Mouse (Mus musculus): Measurements from ENCODE around the gene Atxn2. TPM values are rescaled to one million over a fixed set of nuclear protein-coding genes. Genes with fewer than 3 reads are reported as not detected.
A peak's percentile ranks its signal among the peaks of the same experiment; 100 is the strongest.

Gene Atxn2
- total and polyA plus RNA-seq, 3 experiments: 7.7 to 58.4 (median 8.3) TPM

GRCm38 (mm10) chr5:121815067-121815466 is 103.9 kb downstream of the Atxn2 start:
- Histone ChIP-seq H3K27me3 (replicated peaks) (no peaks in the 10 kb centered on the region), H3K4me3 (replicated peaks in 1 of 3; ENCODE audit: low read depth in 2 of 3, low read length in 2 of 3, poor library complexity in 1 of 3) (no peak overlapping the region), H3K36me3 (replicated peaks in 1 of 2; ENCODE audit: control insufficient read depth in 1 of 2, insufficient read depth in 1 of 2, low read length in 1 of 2) (peaks cover 88 to 98% of the 10 kb centered on the region in 2 experiments), H3K4me2 (ENCODE audit: insufficient read depth, low read depth, poor library complexity, severe bottlenecking) (no peak overlapping the region), H3K9me3 (replicated peaks; ENCODE audit: low read length) (no peaks in the 10 kb centered on the region), H3K79me2 (replicated peaks; ENCODE audit: control insufficient read depth, extremely low read depth, insufficient read depth, poor library complexity, severe bottlenecking) (0 out of 2 replicates have a peak, but pooled peaks cover 3% of the 10 kb centered on the region), H3K4me1 (ENCODE audit: control insufficient read depth in 1 of 2, insufficient read depth in 2 of 2) (peaks cover 13 to 24% of the 10 kb centered on the region in 2 experiments), H3K27ac (ENCODE audit: insufficient read depth, low read depth) (no peak overlapping the region), H3K9ac (ENCODE audit: insufficient read depth, low read depth) (no peak overlapping the region)
- TF ChIP-seq E2F4 (IDR thresholded peaks at IDR 0.05; ENCODE audit: insufficient replicate concordance, low read depth, low read length): no peak
- TF ChIP-seq TCF12 (IDR thresholded peaks at IDR 0.05; ENCODE audit: low read depth, low read length): no peak
- TF ChIP-seq RCOR1 (conservative IDR thresholded peaks at IDR 0.05; ENCODE audit: low read depth, low read length): no peak
- TF ChIP-seq POLR2AphosphoS2 (IDR thresholded peaks at IDR 0.05; ENCODE audit: low read depth, low read length): peak; percentile 89
- no peak for TF ChIP-seq JUND (conservative IDR thresholded peaks at IDR 0.05; ENCODE audit: low read depth, low read length)
- TF ChIP-seq IRF4 (IDR thresholded peaks at IDR 0.05; ENCODE audit: low read depth, low read length): 0 out of 2 replicates have a peak, but pooled peaks have one; percentile 5
- TF ChIP-seq RAD21 (IDR thresholded peaks at IDR 0.05; ENCODE audit: low read depth, low read length): peak; percentile 82
- peak; percentile 61; the same call in 1 of the 2 replicates for TF ChIP-seq ZC3H11A (IDR thresholded peaks at IDR 0.05; ENCODE audit: low read depth, low read length)
- 0 out of 2 replicates have a peak, but pooled peaks have one; percentile 30 for TF ChIP-seq ZMIZ1 (IDR thresholded peaks at IDR 0.05; ENCODE audit: low read depth, low read length)
- peak; percentile 47 to 91 for TF ChIP-seq CTCF (conservative IDR thresholded peaks at IDR 0.05 in 1 of 2, IDR thresholded peaks at IDR 0.05 in 1 of 2; ENCODE audit: low read depth in 2 of 2, low read length in 2 of 2)
- no peak for TF ChIP-seq USF2 (conservative IDR thresholded peaks at IDR 0.05; ENCODE audit: low read depth, low read length)
- no peak for TF ChIP-seq MAZ (IDR thresholded peaks at IDR 0.05; ENCODE audit: low read depth, low read length)
- TF ChIP-seq SMC3 (IDR thresholded peaks at IDR 0.05; ENCODE audit: low read depth, low read length): peak; percentile 94
- in situ Hi-C loops (cut with MboI; ENCODE audit: low pct_ligation_motif_present, low pct_unique_long_range_greater_than_20kb, low sequenced_read_pairs): no loop called here
- DNase-seq (ENCODE audit: extremely low read depth): peak; percentile 64
- dilution Hi-C loops (cut with MboI; ENCODE audit: extremely low pct_ligation_motif_present, extremely low pct_unique_long_range_greater_than_20kb, low sequenced_read_pairs): no loop called here

- H3K79me2 ChIP-seq (replicated peaks; ENCODE audit: control insufficient read depth, extremely low read depth, insufficient read depth, poor library complexity, severe bottlenecking): peaks cover 9% of the 10 kb centered on the region
- H3K27me3 ChIP-seq (replicated peaks): no peaks in the 10 kb centered on the region
- H3K4me1 ChIP-seq (ENCODE audit: control insufficient read depth in 1 of 2, insufficient read depth in 2 of 2): peaks cover 13 to 31% of the 10 kb centered on the region in 2 experiments
- peak overlapping the region; percentile 7; the same call in 1 of the 2 replicates for H3K27ac ChIP-seq (ENCODE audit: insufficient read depth, low read depth)
- TF ChIP-seq ETS1 (conservative IDR thresholded peaks at IDR 0.05; ENCODE audit: low read depth, low read length) (no peak), NELFE (IDR thresholded peaks at IDR 0.05; ENCODE audit: low read depth, low read length) (no peak), CHD1 (IDR thresholded peaks at IDR 0.05; ENCODE audit: low read depth, low read length) (no peak), ZC3H11A (IDR thresholded peaks at IDR 0.05; ENCODE audit: low read depth, low read length) (no peak), ZMIZ1 (IDR thresholded peaks at IDR 0.05; ENCODE audit: low read depth, low read length) (no peak), JUND (conservative IDR thresholded peaks at IDR 0.05; ENCODE audit: low read depth, low read length) (no peak), EP300 (IDR thresholded peaks at IDR 0.05; ENCODE audit: low read length) (no peak), CTCF (conservative IDR thresholded peaks at IDR 0.05 in 1 of 2, IDR thresholded peaks at IDR 0.05 in 1 of 2; ENCODE audit: low read depth in 2 of 2, low read length in 2 of 2) (no peak), USF2 (conservative IDR thresholded peaks at IDR 0.05; ENCODE audit: low read depth, low read length) (no peak), SIN3A (IDR thresholded peaks at IDR 0.05; ENCODE audit: low read length) (no peak), JUN (IDR thresholded peaks at IDR 0.05; ENCODE audit: insufficient read depth, low read depth, low read length) (no peak), MAZ (IDR thresholded peaks at IDR 0.05; ENCODE audit: low read depth, low read length) (no peak), PAX5 (IDR thresholded peaks at IDR 0.05; ENCODE audit: low read length) (no peak), ZNF384 (IDR thresholded peaks at IDR 0.05; ENCODE audit: low read depth, low read length) (no peak), GABPA (IDR thresholded peaks at IDR 0.05; ENCODE audit: insufficient replicate concordance, low read depth, low read length) (no peak), UBTF (IDR thresholded peaks at IDR 0.05; ENCODE audit: low read depth, low read length) (no peak), POLR2A (IDR thresholded peaks at IDR 0.05; ENCODE audit: low read depth, low read length) (no peak), HCFC1 (IDR thresholded peaks at IDR 0.05; ENCODE audit: low read depth, low read length) (no peak), RCOR1 (conservative IDR thresholded peaks at IDR 0.05; ENCODE audit: low read depth, low read length) (no peak), SMC3 (IDR thresholded peaks at IDR 0.05; ENCODE audit: low read depth, low read length) (no peak)
- H3K9me3 ChIP-seq (replicated peaks; ENCODE audit: low read length): no peaks in the 10 kb centered on the region
- peaks cover 93 to 98% of the 10 kb centered on the region in 2 experiments for H3K36me3 ChIP-seq (replicated peaks in 1 of 2; ENCODE audit: control insufficient read depth in 1 of 2, insufficient read depth in 1 of 2, low read length in 1 of 2)
- no peak for DNase-seq (ENCODE audit: extremely low read depth)
- dilution Hi-C loops (cut with MboI; ENCODE audit: extremely low pct_ligation_motif_present, extremely low pct_unique_long_range_greater_than_20kb, low sequenced_read_pairs): no loop called here
- in situ Hi-C loops (cut with MboI; ENCODE audit: low pct_ligation_motif_present, low pct_unique_long_range_greater_than_20kb, low sequenced_read_pairs): no loop called here
- H3K4me3 ChIP-seq (replicated peaks in 1 of 3; ENCODE audit: low read depth in 2 of 3, low read length in 2 of 3, poor library complexity in 1 of 3): no peak overlapping the region
- H3K9ac ChIP-seq (ENCODE audit: insufficient read depth, low read depth): no peak overlapping the region
- H3K4me2 ChIP-seq (ENCODE audit: insufficient read depth, low read depth, poor library complexity, severe bottlenecking): no peak overlapping the region
Measured at GRCm38 (mm10) chr5:121815867-121816380, 104.8 kb downstream of the Atxn2 start.

Data from CH12.LX (cell line).